Mouse (Mus musculus): ENCODE data around the gene H2al2a. TPM values are rescaled to one million over a fixed set of nuclear protein-coding genes. Genes with fewer than 3 reads are reported as not detected.

The H2al2a gene
- polyA plus RNA-seq, 1 experiment from 2014 or later = not detected

GRCm38 (mm10) chr2:18039566-18040290, 43.0 kb upstream of the H2al2a start:
- 0 out of 2 replicates have a peak, but pooled peaks cover 10% of the 10 kb centered on the region for H3K27me3 ChIP-seq (ENCODE audit: insufficient read depth, low read length)
- H3K36me3 ChIP-seq (replicated peaks; ENCODE audit: insufficient read depth, low read length) = no peaks in the 10 kb centered on the region
- 0 out of 2 replicates have a peak overlapping the region, but pooled peaks have one; percentile 28 for H3K9ac ChIP-seq (replicated peaks)
- H3K9me3 ChIP-seq (ENCODE audit: low read length) = no peaks in the 10 kb centered on the region
- H3K4me3 ChIP-seq (ENCODE audit: low read depth, low read length) = no peak overlapping the region; the same call in 1 of the 2 replicates
- H3K27ac ChIP-seq (ENCODE audit: low read depth) = no peak overlapping the region
- ATAC-seq (no peak; the same call in 1 of the 2 replicates), DNase-seq (no peak)
- no peak for TF ChIP-seq EP300 (IDR thresholded peaks at IDR 0.05; ENCODE audit: low read depth)
- no peak for TF ChIP-seq CTCF (IDR thresholded peaks at IDR 0.05; ENCODE audit: low read depth)
- peaks cover 12% of the 10 kb centered on the region for H3K4me1 ChIP-seq (ENCODE audit: insufficient read depth)
- peak overlapping the region; percentile 60 for H3K4me2 ChIP-seq (ENCODE audit: low read depth, low read length)
- WGBS (ENCODE audit: insufficient replicate concordance) = 32% methylated on average over 44 of the region's 46 CpGs

GRCm38 (mm10) chr2:18038895-18039371, 42.2 kb upstream of the H2al2a start:
- Histone ChIP-seq H3K4me3 (ENCODE audit: low read depth, low read length) (no peak overlapping the region), H3K27me3 (ENCODE audit: insufficient read depth, low read length) (0 out of 2 replicates have a peak, but pooled peaks cover 10% of the 10 kb centered on the region), H3K4me2 (ENCODE audit: low read depth, low read length) (no peak overlapping the region), H3K36me3 (replicated peaks; ENCODE audit: insufficient read depth, low read length) (no peaks in the 10 kb centered on the region), H3K4me1 (ENCODE audit: insufficient read depth) (peaks cover 12% of the 10 kb centered on the region), H3K27ac (ENCODE audit: low read depth) (no peak overlapping the region), H3K9me3 (ENCODE audit: low read length) (no peaks in the 10 kb centered on the region), H3K9ac (replicated peaks) (no peak overlapping the region; the same call in 1 of the 2 replicates)
- WGBS (ENCODE audit: insufficient replicate concordance) = 76% methylated on average over 10 of the region's 10 CpGs
- no peak for ATAC-seq
- DNase-seq = no peak
- no peak for TF ChIP-seq EP300 (IDR thresholded peaks at IDR 0.05; ENCODE audit: low read depth)
- TF ChIP-seq CTCF (IDR thresholded peaks at IDR 0.05; ENCODE audit: low read depth) = no peak

- H3K4me3 ChIP-seq (ENCODE audit: low read depth, low read length) = no peak overlapping the region
- H3K4me1 ChIP-seq (ENCODE audit: insufficient read depth) = peaks cover 12% of the 10 kb centered on the region
- ATAC-seq (no peak), DNase-seq (no peak)
- no peak overlapping the region for H3K27ac ChIP-seq (ENCODE audit: low read depth)
- peaks cover 16% of the 10 kb centered on the region for H3K27me3 ChIP-seq (ENCODE audit: insufficient read depth, low read length)
- TF ChIP-seq EP300 (IDR thresholded peaks at IDR 0.05; ENCODE audit: low read depth) (no peak), CTCF (IDR thresholded peaks at IDR 0.05; ENCODE audit: low read depth) (no peak)
- no peaks in the 10 kb centered on the region for H3K9me3 ChIP-seq (ENCODE audit: low read length)
- H3K4me2 ChIP-seq (ENCODE audit: low read depth, low read length) = no peak overlapping the region
- H3K9ac ChIP-seq (replicated peaks) = no peak overlapping the region
- no peaks in the 10 kb centered on the region for H3K36me3 ChIP-seq (replicated peaks; ENCODE audit: insufficient read depth, low read length)
- WGBS (ENCODE audit: insufficient replicate concordance) = 59% methylated on average over 3 of the region's 3 CpGs
Measured at GRCm38 (mm10) chr2:18038141-18038752, 41.5 kb upstream of the H2al2a start.

- WGBS (ENCODE audit: insufficient replicate concordance) = 33% methylated on average over 2 of the region's 2 CpGs
- H3K27ac ChIP-seq (ENCODE audit: low read depth) = no peak within 1 kb of the TSS
- H3K4me2 ChIP-seq (ENCODE audit: low read depth, low read length) = no peak within 1 kb of the TSS
- H3K9me3 ChIP-seq (ENCODE audit: low read length) = no peaks in the 10 kb centered on the region
- peaks cover 24% of the 10 kb centered on the region for H3K27me3 ChIP-seq (ENCODE audit: insufficient read depth, low read length)
- DNase-seq (no peak), ATAC-seq (no peak)
- no peak for TF ChIP-seq EP300 (IDR thresholded peaks at IDR 0.05; ENCODE audit: low read depth)
- no peak for TF ChIP-seq CTCF (IDR thresholded peaks at IDR 0.05; ENCODE audit: low read depth)
- no peaks in the 10 kb centered on the region for H3K36me3 ChIP-seq (replicated peaks; ENCODE audit: insufficient read depth, low read length)
- H3K4me3 ChIP-seq (ENCODE audit: low read depth, low read length) = no peak within 1 kb of the TSS
- H3K9ac ChIP-seq (replicated peaks) = no peak within 1 kb of the TSS
- H3K4me1 ChIP-seq (ENCODE audit: insufficient read depth) = peaks cover 12% of the 10 kb centered on the region
Measured at GRCm38 (mm10) chr2:18037491-18037890, 40.7 kb upstream of the H2al2a start, which contains the start of gene A930004D18Rik. A930004D18Rik (minus strand) TSS chr2:18037737.

- Histone ChIP-seq H3K4me3 (ENCODE audit: low read depth, low read length) (no peak overlapping the region), H3K9ac (replicated peaks) (no peak overlapping the region), H3K36me3 (replicated peaks; ENCODE audit: insufficient read depth, low read length) (no peaks in the 10 kb centered on the region), H3K27ac (ENCODE audit: low read depth) (no peak overlapping the region), H3K4me1 (ENCODE audit: insufficient read depth) (peaks cover 13% of the 10 kb centered on the region), H3K27me3 (ENCODE audit: insufficient read depth, low read length) (peaks cover 49% of the 10 kb centered on the region), H3K9me3 (ENCODE audit: low read length) (no peaks in the 10 kb centered on the region), H3K4me2 (ENCODE audit: low read depth, low read length) (no peak overlapping the region)
- TF ChIP-seq EP300 (IDR thresholded peaks at IDR 0.05; ENCODE audit: low read depth) (no peak), CTCF (IDR thresholded peaks at IDR 0.05; ENCODE audit: low read depth) (no peak)
- WGBS (ENCODE audit: insufficient replicate concordance) = 80% methylated on average over 10 of the region's 10 CpGs
- ATAC-seq (no peak), DNase-seq (no peak)
Measured at GRCm38 (mm10) chr2:18034371-18035250, 37.9 kb upstream of the H2al2a start.
